Mouse (Mus musculus) yolk sac, embryonic 10.5 days (tissue): Measurements from ENCODE around the gene Gm11214.

Experiments used
- DNase-seq: peaks from one replicate; pipeline ENCODE4 v3.0.0-alpha.2; 2017; ENCODE audit warnings: low spot score

The Gm11214 gene

DNA sequence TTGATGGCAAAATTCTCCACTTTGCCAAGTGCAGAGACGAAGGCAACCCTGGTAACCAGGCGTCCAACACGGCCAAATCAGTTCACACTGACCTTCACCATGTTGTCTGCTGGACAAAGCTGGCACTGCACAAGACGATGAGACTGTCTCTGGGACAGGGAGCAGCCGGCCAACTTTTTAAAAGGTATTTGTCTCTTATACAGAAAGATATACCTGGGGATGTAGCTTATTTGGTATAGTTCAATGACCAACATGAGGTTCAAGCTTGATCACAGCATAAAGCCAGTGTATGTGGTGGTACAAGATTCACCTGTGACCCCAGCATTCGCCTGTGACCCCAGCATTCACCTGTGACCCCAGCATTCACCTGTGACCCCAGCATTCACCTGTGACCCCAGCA lies at the start of gene Gm11214:
Gene Gm11214, minus strand, starts transcription at position 101 of the 400 bp plus-strand sequence.
- no peak for DNase-seq

DNA sequence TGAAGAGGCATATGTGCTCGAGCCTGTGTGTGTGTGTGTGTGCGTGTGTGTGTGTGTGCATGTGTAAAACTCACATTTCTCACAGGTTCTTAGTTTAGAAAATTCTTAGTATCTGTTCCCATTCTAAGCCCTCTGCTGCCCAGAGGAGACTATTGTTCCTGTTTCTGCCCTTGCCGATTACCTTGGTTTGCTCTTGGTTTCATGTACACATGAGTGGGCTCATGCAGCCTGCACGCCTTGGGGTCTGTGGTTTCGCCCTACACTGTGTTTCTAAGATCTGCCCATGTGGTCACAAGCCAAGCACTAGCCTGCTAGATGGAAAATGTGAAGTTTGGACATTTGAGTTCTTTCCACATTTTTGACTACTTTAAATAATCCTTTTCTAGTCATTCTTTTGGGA lies 48.7 kb upstream of the Gm11214 start:
- no peak for DNase-seq

DNA sequence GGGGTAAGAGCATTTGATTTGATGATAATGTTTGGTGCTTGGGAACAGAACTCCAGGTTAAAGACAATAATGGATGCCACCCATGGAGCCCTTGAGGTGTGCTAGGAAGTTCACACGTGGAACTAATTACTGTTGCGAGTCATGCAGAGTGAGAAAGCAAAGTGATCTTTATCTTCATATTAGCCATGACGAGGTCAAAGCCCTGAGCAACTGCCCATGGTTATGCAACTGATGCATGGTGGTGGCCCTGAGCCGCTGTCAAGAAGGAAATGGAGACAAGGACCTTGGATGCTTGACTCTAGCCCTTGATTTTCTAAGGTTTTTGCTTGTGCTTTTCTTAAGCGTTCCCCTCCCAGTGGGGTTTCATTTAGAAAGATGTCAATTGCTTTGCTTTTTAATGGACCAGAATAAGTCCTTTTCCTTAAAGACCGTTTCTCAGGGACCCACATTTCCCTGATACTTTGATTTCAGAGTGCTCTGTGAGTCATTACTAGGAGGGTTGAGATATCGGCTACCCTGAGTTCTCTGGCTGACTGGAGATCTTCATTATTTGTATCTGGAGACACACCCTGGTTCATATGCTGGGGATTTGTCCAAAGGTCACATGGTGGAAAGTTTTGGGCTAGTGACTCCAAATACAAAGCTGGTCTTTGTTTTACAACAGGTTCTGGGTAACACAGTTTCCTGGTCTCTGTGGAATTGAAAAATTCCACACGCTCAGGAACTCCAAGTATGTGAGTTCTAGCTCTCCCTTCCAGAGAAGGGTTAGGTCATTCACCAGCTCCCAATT lies 47.4 kb upstream of the Gm11214 start:
- no peak for DNase-seq

DNA sequence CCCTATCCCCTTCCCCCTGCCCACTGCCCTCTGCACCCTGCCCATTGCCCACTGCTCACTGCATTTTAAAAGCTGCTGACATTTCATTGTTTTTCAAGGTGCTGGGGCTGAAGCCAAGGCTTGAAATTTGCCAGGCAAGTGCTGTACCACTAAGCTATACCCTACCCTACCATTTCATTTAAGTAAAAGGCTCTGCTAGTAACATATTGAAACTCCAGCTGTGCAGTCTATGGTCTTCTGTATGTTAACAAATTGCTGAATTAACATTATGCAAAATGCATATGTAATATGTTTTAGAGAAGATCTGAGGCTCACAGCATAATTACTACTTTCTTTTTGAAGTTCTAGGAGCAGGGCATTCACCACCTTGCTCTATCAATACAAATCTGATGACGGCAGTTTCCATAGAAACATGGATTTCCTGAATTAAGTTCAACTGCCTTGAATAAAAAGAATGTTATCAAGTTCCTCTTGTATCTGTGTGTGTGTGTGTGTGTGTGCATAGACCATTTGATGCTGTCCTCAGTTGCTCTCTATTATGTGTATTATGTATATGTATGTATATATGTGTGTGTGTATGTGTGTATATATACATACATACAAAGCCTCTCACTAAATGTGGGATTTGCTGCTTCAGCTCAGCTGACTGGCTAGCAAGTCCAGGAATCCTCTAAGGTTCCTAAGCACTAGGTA lies 43.2 kb upstream of the Gm11214 start:
- DNase-seq, result no peak

DNA sequence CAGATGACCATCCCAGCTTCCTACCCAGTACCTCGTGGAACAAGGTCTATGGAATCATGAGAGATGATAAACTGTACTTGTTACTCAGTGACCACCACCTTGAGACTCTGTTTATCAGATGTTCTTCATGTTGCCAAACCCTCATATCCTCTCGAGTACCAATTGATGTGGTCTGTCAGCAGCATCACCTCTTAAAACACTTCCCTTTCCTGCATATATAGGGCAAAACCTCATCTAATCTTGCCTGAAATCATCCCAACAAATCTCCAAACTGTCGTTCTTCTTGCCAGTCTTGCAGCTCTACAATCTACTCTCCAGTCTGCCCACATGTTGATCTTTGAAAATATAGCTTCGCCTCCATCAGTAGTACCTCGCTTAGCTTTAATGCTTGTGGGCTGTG lies 41.1 kb upstream of the Gm11214 start:
- no peak for DNase-seq

DNA sequence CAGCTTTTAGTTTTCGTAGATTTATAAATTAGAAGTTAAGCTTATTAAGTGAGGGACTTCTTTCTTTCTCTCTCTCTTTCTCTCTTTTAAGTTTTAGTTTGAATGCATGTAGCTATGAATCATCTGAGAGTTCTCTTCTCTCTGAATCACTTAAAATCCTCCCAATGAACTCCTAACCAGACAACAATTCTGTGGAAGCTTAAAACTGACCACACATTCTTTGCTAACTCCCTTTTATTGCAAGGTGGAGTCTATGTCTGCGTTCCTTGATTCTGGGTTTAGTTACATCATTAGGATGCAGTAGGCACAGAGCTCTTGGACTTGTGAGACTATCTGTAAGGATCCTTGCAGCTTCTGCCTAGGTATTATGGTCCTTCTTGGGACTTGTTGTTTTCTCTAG lies 40.5 kb upstream of the Gm11214 start:
- no peak for DNase-seq

DNA sequence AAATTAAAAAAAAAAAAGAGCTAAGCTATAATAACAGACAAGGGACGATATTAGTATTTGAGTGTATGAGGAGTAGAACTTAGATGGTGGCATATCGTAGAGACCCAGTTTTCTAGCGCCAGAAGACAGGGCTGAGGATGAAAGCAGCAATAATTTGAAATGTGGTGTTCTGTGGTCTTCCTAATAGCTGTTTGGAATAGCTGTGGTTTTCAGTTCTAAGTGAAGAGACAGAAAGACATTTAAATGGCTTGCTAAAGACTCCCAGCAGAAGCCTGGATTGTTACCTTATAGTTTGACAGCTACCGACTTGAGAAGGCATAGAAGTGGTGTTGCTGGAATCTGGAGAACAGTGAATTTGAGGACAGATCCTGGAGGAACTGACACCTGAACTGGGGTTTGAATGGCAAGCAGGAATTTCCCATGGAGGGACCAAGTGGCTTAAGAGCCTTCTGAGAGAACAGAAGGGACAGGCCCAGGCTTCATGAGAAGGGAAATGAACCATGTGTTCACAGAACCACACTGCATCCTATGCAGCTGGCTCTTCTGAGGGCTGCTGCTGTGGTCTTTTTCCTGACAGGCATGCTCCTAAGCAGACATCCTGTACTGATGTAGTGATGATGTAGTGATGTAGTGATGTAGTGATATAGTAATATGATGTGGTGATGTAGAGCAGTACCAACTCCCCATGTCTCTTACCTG lies 39.0 kb upstream of the Gm11214 start:
- no peak for DNase-seq

DNA sequence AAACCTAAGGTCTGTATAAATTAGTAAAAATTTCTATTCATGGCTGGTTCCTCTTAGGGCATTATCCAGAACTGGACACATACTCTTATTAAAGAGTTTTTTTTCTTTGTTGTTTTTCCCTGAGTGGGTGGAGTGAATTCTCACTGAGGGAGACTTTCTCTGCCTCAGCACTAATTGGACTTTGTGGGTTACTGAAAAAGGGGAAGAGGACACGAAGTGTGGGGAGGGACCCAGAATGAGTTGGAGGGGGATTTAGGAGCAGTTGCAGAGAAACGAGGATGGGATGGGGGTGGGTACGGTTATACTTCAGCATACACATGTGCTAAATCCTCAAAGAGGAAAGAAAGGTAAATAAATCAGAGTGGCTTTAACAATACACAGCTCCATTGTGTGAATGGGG lies 36.6 kb upstream of the Gm11214 start:
- DNase-seq, result no peak

DNA sequence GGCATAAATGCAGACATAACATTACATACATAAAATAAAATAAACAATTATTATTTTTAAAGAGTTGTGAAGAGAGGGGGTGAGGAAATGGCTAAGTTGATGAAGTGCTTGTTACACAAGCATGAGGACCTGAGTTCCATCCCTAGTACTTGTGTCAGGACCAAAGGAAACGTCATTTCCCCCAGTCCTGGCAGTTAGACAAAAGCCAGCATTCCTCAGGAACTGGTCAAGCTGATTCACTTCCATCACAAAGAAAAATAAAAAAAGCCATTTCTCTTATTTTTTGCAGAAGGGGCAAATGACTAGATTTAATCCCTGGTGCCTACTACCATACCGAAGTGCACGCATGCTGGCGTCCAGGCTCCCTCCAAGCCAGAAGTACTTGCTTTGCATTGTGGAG lies 33.7 kb upstream of the Gm11214 start:
- DNase-seq, result no peak

DNA sequence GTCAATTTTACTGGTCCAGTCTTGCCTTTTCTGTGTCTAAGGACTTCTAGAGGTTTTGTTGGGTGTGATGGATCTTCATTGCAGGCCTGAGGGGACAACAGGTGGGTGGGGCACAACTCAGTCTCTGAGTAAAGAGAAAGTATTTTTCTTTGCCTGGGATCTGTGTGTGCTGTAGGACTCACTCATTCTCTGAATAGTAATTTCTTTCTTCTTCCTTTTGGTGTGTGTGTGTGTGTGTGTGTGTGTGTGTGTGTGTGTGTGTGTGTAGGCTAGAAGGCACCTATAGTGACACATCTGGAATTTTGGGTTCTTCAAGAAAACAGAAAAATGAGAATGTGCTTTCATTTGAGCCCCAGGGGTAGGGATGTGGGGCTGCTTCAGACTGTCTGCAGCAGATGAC lies 29.2 kb upstream of the Gm11214 start:
- DNase-seq, result no peak

DNA sequence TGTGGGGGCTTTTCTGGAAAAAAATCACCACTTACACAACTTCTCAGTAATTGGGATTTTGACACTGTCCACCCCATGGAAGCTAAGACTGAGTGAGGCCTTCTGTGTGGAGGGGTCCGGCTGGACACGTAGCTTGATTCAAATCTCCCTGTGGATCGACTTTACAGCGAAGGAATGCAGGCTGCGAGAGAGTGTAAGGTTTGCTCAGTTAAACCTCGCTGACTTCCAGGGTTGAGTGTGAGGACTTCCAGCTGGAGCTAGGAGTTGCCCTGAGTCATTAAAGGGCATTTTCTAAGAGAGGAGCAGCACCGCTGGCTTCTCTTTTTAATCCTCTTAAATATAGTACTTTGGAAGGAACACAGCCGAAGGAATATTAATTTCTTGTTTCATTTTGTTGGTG lies 24.2 kb upstream of the Gm11214 start:
- no peak for DNase-seq

DNA sequence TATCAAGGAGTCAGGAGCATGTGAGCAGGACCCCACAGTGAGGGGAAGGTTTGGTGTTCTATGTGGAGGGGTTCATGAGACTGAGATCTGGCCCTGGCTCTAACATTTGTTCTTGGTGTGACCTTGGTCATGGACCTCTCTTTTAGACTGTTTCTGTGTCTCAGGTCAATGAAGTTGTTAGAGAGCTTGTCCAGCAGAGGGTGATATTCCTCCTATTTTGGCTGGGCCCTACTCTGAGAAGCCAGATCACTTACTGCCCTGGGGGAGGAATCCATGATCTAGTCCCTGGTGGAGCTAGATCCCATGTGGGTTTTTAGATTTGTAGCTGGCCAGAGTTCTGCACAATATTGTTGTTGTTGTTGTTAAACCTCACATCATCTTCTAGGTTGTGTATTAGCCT lies 23.0 kb upstream of the Gm11214 start:
- no peak for DNase-seq

DNA sequence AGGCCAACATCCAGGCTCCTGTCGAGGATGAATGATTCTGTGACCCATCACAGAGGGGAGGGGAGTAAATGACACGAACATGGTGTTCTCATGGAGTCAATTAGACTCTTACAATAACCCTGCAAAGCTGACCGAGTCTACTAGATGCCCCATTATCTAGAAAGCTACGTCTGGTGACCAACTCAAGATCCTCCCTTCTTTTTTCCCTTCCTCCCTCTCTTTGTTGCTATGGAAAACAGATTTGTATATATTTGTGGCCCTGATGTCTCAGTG lies 22.0 kb upstream of the Gm11214 start:
- DNase-seq, result no peak

DNA sequence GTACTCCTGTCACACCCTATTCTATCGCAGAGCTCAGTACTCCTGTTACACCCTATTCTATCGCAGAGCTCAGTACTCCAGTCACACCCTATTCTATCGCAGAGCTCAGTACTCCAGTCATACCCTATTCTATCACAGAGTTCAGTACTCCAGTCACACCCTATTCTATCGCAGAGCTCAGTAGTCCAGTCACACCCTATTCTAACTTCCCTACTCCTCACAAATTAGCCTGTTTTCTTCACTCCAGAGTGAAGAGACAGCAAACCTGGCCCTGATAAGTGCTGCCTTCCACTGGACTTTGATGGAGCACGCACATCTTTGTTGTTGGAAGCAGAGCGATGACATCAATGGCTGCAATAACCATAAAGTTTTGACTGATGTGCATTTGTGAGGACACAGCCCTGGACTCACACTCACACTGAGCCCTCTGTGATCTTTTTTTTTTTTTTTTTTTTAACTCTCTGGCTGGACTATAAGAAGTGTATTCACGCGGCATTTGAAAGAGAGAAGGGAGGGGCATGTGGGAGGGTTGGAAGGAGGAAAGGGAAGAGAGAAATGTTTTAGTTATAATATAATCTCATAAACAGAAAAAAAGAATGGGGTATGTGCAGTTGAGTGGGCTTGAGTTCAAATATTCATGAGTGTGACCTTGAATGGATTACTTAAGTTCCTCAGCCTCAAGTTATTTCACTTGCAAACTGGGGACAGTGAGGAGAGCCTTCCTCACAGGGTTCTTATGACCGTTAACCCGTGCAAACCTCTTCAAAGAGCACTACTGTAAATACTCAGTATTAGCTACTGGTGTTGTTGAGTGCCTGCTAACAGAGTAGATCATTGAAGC lies 21.5 kb upstream of the Gm11214 start:
- DNase-seq, result no peak

DNA sequence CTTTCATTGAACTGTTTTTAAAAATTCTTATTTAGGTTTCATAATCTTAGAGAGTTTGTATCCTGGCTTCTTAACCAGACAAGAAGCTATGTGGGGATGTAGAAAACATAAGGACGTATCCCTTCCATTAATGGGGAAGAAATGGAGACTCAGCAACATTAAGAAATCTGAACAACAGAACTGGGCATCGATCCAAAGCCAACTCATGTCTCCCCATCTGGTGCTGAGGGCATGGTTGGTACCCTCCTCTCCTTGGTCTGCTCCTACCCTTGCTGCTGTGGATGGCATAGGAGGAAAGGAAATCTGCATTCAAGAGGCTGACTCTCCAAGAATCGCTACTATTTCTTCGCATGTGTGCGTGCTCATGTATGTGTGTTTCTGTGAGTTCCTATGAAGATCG lies 20.5 kb upstream of the Gm11214 start:
- DNase-seq, result no peak

DNA sequence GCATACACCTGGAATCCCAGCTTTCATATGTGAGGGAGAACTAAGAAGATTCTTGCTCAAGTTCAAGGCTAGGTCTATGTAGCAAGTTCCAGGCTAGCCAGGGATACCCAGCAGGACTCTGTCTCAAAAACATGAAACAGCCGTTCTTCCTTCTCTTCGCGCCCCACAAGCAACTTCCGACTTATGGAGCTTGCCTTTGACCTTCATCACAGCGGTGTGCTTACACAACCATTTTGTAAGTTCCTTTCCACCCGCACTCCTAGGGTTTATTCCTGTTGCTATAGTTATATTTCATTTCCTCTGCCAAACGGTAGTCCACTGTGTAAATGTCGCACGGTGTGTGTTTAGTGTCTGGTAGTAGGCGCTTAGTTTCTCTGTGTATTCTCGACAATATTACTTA lies 19.9 kb upstream of the Gm11214 start:
- no peak for DNase-seq

DNA sequence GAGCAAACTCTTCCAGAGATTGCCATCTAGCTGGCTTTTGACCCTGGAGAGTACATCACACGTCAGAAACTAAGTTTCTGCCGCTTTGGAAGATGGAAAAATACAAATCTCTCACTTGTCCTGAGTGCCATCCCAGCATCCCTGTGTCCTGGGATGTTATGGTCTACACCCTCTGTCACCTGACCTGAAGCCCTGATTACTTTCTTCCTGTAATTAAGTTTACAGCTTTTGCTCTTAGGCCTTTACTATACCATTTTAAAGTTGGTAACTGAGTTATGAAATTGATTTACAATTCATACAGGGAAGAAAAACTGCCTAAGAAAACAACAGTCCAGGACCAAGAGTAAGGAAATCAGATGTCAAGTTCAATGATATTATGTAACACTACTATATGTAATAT lies 19.3 kb upstream of the Gm11214 start:
- DNase-seq, result no peak

DNA sequence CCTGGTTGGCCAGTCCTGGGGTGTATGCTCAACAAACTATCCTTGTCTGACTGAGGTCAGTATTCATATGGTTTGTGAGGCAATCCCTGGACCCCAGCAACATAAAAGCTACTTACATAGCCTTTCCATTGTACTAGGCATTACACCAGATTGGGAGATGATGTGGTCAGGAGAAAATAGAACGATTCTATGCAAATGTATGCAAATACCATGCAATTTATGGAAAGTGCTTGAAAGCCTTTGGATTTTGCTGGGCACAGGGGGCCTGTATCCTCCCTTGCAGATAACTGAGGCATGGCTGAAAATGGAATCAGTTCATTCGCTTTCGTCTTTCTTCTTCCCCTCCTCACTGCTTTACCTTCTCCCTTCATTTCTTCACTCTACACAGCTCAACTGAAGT lies 18.4 kb upstream of the Gm11214 start:
- DNase-seq, result no peak

DNA sequence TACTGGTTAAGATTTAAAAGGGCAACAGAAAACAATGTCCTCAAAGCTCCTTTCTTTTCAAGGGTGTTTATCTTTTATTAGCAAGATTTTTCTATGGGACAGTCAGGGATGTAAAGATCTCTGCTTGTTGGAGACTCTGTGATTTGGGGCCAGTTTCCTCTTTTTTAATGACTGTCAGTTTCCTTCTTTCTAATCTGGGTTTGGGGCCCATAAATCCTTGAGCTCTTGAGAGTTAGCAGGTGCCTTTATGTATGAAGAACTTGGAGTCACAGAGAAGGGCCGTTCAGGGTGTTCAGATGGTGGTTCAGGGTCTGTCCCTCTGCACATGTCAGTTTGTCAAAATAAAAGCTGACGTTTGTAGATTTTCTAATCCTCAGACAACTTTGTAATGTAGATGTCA lies 11.9 kb upstream of the Gm11214 start:
- DNase-seq, result no peak

DNA sequence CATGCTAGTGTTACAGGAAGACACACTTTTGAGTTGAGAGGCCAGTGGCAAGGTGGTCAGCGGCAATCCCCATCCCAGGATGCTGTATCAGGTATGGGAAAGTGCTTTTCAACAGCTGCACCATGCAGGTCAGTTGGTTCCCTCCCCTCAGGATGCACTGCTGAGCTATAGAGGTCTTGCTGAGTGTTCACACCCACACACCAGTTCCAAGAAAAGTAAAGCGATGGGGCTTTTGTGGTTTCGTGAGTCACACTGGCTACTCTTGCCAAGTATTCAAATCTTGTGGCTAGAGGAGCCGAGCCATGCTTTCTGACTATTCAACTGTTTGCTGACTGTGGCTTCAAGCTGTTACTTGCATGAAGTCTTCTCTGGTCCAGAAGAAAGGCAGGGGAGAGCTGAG lies 5.1 kb upstream of the Gm11214 start:
- DNase-seq, result no peak

DNA sequence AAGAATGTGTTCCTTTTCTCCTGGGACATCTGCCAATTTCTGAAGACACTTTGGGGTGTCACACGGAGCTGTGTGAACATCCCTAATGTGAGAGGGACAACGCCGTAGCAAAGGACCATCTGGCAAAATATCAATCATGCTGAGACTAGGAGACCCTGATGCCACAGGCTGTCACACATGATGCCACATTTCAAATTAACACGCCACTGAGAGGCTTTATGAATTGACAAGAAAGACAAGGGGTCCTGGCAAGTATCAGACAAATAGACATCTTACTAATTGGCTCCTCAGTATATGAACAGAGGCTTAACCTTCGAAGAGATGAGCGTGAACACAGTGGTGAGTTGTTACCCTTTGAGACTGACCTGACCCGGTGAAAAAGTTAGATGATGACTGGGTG lies 2.6 kb upstream of the Gm11214 start:
- DNase-seq, result no peak

DNA sequence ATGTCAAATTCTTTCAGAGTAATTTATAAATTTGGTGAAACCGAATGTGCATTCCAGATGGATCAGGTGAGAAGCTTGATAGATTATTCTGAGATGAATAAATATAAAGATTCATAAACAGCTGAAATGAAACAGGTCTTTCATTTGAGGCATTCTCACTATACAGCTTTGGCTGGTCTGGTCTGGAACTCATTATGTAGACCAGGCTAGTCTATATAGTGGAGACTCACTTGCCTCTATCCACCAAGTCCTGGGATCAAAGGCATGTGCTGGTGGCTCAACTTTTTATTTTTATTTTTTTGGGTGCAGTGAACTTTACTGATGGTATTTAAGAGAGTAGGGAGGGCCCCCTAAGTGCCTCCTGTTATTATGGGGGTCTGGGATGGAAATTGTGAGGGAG lies 1.3 kb downstream of the Gm11214 start:
- DNase-seq, result no peak

DNA sequence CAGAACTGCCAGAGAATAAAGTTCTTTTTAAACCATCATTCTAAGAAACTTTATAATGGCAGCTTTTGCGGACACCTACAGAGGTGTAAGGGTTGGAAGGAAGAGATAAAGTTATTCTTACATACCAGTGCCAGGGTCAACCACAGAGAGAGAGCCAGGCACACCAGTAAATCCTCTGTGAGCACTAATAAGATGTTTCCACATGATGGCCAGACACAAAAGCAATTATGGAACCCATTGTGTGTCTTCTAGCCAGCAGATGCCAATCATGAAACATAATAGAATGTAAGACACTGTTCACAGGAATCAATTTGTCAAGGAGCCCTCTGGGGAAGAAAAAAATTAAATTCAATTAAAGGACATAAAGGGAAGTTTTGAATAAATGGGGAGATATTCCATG lies 1.8 kb downstream of the Gm11214 start:
- no peak for DNase-seq
